Comparison of ENCODE assay signal across 28 mouse cellular contexts in genomic region chr9:70695723-70696122, GRCm38 (mm10). TPM values are rescaled to one million over a fixed set of nuclear protein-coding genes. Genes with fewer than 3 reads are reported as not detected.
DNase-seq lines count a peak whose midpoint lies in the region; ATAC-seq and TF ChIP-seq lines count a peak whose summit lies in the region.
"Had no signal": no experiment of that assay in that cellular context is flagged by ENCODE, and none has a peak within 500 bp of the region (broad histone marks: within the 10 kb centered on the region; RNA-seq: fewer than 3 reads in every experiment).

No protein-coding gene starts in this region.

- peak overlapping the region; percentile 53; the same call in 1 of the 2 replicates for H3K27ac ChIP-seq in liver, embryonic 13.5 days
- no peak overlapping the region for H3K27ac ChIP-seq in liver, postnatal 0 days (ENCODE audit: low read depth)
- H3K27ac ChIP-seq in CH12.LX (ENCODE audit: insufficient read depth, low read depth): no peak overlapping the region
- H3K27ac ChIP-seq: hindbrain, embryonic 12.5 days; hindbrain, postnatal 0 days; intestine, embryonic 15.5 days; limb, embryonic 10.5 days; limb, embryonic 15.5 days; neural tube, embryonic 12.5 days; stomach, embryonic 15.5 days had no signal

- peaks cover 79% of the 10 kb centered on the region for H3K4me1 ChIP-seq in liver, embryonic 13.5 days (replicated peaks)
- peaks cover 21% of the 10 kb centered on the region for H3K4me1 ChIP-seq in liver, postnatal 0 days (ENCODE audit: insufficient read depth)
- peaks cover 3 to 50% of the 10 kb centered on the region in 2 experiments; a peak in 3 of 4 replicates for H3K4me1 ChIP-seq in CH12.LX (ENCODE audit: control insufficient read depth in 1 of 2, insufficient read depth in 2 of 2)
- H3K4me1 ChIP-seq: hindbrain, embryonic 12.5 days; intestine, embryonic 15.5 days; limb, embryonic 10.5 days; neural tube, embryonic 12.5 days had no signal

- in situ Hi-C loops in CH12.LX (cut with MboI; ENCODE audit: low pct_ligation_motif_present, low pct_unique_long_range_greater_than_20kb, low sequenced_read_pairs): no loop called here

- TF ChIP-seq RAD21 in CH12.LX (IDR thresholded peaks at IDR 0.05; ENCODE audit: low read depth, low read length): peak; percentile 9

- H3K9me3 ChIP-seq in liver, embryonic 13.5 days (replicated peaks): no peaks in the 10 kb centered on the region
- no peaks in the 10 kb centered on the region for H3K9me3 ChIP-seq in liver, postnatal 0 days (ENCODE audit: low read length)
- no peaks in the 10 kb centered on the region for H3K9me3 ChIP-seq in CH12.LX (replicated peaks; ENCODE audit: low read length)
- H3K9me3 ChIP-seq: hindbrain, embryonic 12.5 days; intestine, embryonic 15.5 days; limb, embryonic 10.5 days; limb, embryonic 15.5 days; neural tube, embryonic 12.5 days; stomach, embryonic 15.5 days had no signal

- no peak overlapping the region for H3K4me2 ChIP-seq in liver, embryonic 13.5 days
- H3K4me2 ChIP-seq in liver, postnatal 0 days (ENCODE audit: low read depth, low read length): no peak overlapping the region
- no peak overlapping the region for H3K4me2 ChIP-seq in CH12.LX (ENCODE audit: insufficient read depth, low read depth, poor library complexity, severe bottlenecking)
- H3K4me2 ChIP-seq: hindbrain, embryonic 12.5 days; intestine, embryonic 15.5 days; limb, embryonic 15.5 days; lung, embryonic 14.5 days; midbrain, embryonic 11.5 days; neural tube, embryonic 12.5 days; stomach, embryonic 15.5 days had no signal

- no peaks in the 10 kb centered on the region for H3K27me3 ChIP-seq in liver, embryonic 13.5 days
- H3K27me3 ChIP-seq in liver, postnatal 0 days (ENCODE audit: insufficient read depth, low read length): no peaks in the 10 kb centered on the region
- H3K27me3 ChIP-seq in CH12.LX (replicated peaks): no peaks in the 10 kb centered on the region
- H3K27me3 ChIP-seq: hindbrain, embryonic 12.5 days; intestine, embryonic 15.5 days; limb, embryonic 15.5 days; neural tube, embryonic 12.5 days; stomach, embryonic 15.5 days had no signal

- no peak for TF ChIP-seq EP300 in liver, postnatal 0 days (IDR thresholded peaks at IDR 0.05; ENCODE audit: low read depth)
- TF ChIP-seq EP300 in CH12.LX (IDR thresholded peaks at IDR 0.05; ENCODE audit: low read length): no peak

- H3K79me2 ChIP-seq in CH12.LX (replicated peaks; ENCODE audit: control insufficient read depth, extremely low read depth, insufficient read depth, poor library complexity, severe bottlenecking): peaks cover 21% of the 10 kb centered on the region

- DNase-seq in liver, embryonic 13.5 days: no peak
- no peak for DNase-seq in liver, postnatal 0 days
- DNase-seq in CD4-positive helper T cell, adult 2 months (ENCODE audit: low read depth, low spot score): peak; percentile 32
- no peak for DNase-seq in CH12.LX (ENCODE audit: extremely low read depth)
- peak; percentile 53 for DNase-seq in naive thymus-derived CD4-positive, alpha-beta T cell, adult 2 months (ENCODE audit: low read depth)
- no peak for DNase-seq in cerebellum, adult 9-10 months
- no peak for DNase-seq in right cerebral cortex, postnatal 25 days
- DNase-seq: adrenal gland, postnatal 25 days; B cell, adult 2 months; cerebellum, adult 11-12 months; cerebellum, postnatal 10 days; forebrain, postnatal 0 days; kidney, adult 9 months; kidney, postnatal 10 days; layer of hippocampus, adult 9-11 months; lung, embryonic 14.5 days; lung, postnatal 14 days had no signal

- dilution Hi-C loops in CH12.LX (cut with MboI; ENCODE audit: extremely low pct_ligation_motif_present, extremely low pct_unique_long_range_greater_than_20kb, low sequenced_read_pairs): no loop called here

- TF ChIP-seq POLR2A in CH12.LX (IDR thresholded peaks at IDR 0.05; ENCODE audit: low read depth, low read length): no peak

- no peak overlapping the region for H3K4me3 ChIP-seq in liver, embryonic 13.5 days (replicated peaks)
- no peak overlapping the region for H3K4me3 ChIP-seq in liver, postnatal 0 days (ENCODE audit: low read depth, low read length)
- H3K4me3 ChIP-seq in CH12.LX (replicated peaks in 1 of 3; ENCODE audit: low read depth in 2 of 3, low read length in 2 of 3, poor library complexity in 1 of 3): no peak overlapping the region
- H3K4me3 ChIP-seq: erythroblast, embryonic 14.5 days; hindbrain, embryonic 12.5 days; intestine, embryonic 15.5 days; limb, embryonic 10.5 days; limb, embryonic 15.5 days; neural tube, embryonic 12.5 days; stomach, embryonic 15.5 days had no signal

- WGBS in liver, embryonic 13.5 days (ENCODE audit: insufficient replicate concordance): 53% methylated on average over 2 of the region's 2 CpGs
- WGBS in liver, postnatal 0 days (ENCODE audit: insufficient replicate concordance): 67% methylated on average over 2 of the region's 2 CpGs

- H3K36me3 ChIP-seq in liver, embryonic 13.5 days: no peaks in the 10 kb centered on the region
- no peaks in the 10 kb centered on the region for H3K36me3 ChIP-seq in liver, postnatal 0 days (replicated peaks; ENCODE audit: insufficient read depth, low read length)
- H3K36me3 ChIP-seq in CH12.LX (replicated peaks in 1 of 2; ENCODE audit: control insufficient read depth in 1 of 2, insufficient read depth in 1 of 2, low read length in 1 of 2): peaks cover 0 to 2% of the 10 kb centered on the region in 2 experiments
- H3K36me3 ChIP-seq: hindbrain, embryonic 12.5 days; intestine, embryonic 15.5 days; limb, embryonic 10.5 days; limb, embryonic 15.5 days; neural tube, embryonic 12.5 days; stomach, embryonic 15.5 days had no signal

- peak; percentile 50; the same call in 1 of the 2 replicates for ATAC-seq in liver, embryonic 13.5 days (ENCODE audit: low read depth)
- ATAC-seq in liver, postnatal 0 days: no peak
- ATAC-seq: forebrain, postnatal 0 days; hindbrain, postnatal 0 days; intestine, embryonic 15.5 days; midbrain, embryonic 16.5 days had no signal

- no peak overlapping the region for H3K9ac ChIP-seq in liver, embryonic 13.5 days
- no peak overlapping the region for H3K9ac ChIP-seq in liver, postnatal 0 days (replicated peaks)
- H3K9ac ChIP-seq in CH12.LX (ENCODE audit: insufficient read depth, low read depth): no peak overlapping the region
- H3K9ac ChIP-seq: forebrain, postnatal 0 days; hindbrain, embryonic 12.5 days; intestine, embryonic 15.5 days; limb, embryonic 15.5 days; lung, embryonic 14.5 days; neural tube, embryonic 12.5 days; stomach, embryonic 15.5 days had no signal

- no peak for TF ChIP-seq CTCF in liver, postnatal 0 days (IDR thresholded peaks at IDR 0.05; ENCODE audit: low read depth)
- TF ChIP-seq CTCF in CH12.LX (conservative IDR thresholded peaks at IDR 0.05 in 1 of 2, IDR thresholded peaks at IDR 0.05 in 1 of 2; ENCODE audit: low read depth in 2 of 2, low read length in 2 of 2): peak in 1 of 2 experiments; percentile 32; a peak in 2 of 4 replicates

TF ChIP-seq in CH12.LX, 34 proteins besides CTCF, POLR2A, EP300 and RAD21:
- TF ChIP-seq MAX (IDR thresholded peaks at IDR 0.05; ENCODE audit: low read length): no peak

RNA-seq across cellular contexts. Expression of gene Adam10, which starts 16.9 kb away (rescaled TPM):
- polyA plus RNA-seq in liver, embryonic 13.5 days (2015; fragmentation: Nextera tagmentation; extraction: Ambion mirVana): 73.6 and 91.4 TPM in 2 replicates
- polyA plus RNA-seq in liver, postnatal 0 days (2015; fragmentation: Nextera tagmentation; extraction: Ambion mirVana): 30.3 and 36.7 TPM in 2 replicates
- 9.3 and 9.6 TPM in 2 replicates for total RNA-seq in CH12.LX (2012; rRNA removed)
- 17.7 and 17.8 TPM in 2 replicates for total RNA-seq in CH12.LX (2014; rRNA removed)
- polyA plus RNA-seq in CH12.LX (2012; ENCODE audit: insufficient read length, low read depth): 26.3 and 28.9 TPM in 2 replicates

RNA-seq across cellular contexts. Expression of gene Mindy2, which starts 38.7 kb away (rescaled TPM):
- 12.7 and 15.4 TPM in 2 replicates for polyA plus RNA-seq in liver, embryonic 13.5 days (2015; fragmentation: Nextera tagmentation; extraction: Ambion mirVana)
- polyA plus RNA-seq in liver, postnatal 0 days (2015; fragmentation: Nextera tagmentation; extraction: Ambion mirVana): 8.2 and 9.0 TPM in 2 replicates
- total RNA-seq in CH12.LX (2012; rRNA removed): 5.3 and 7.0 TPM in 2 replicates
- 9.9 and 10.0 TPM in 2 replicates for total RNA-seq in CH12.LX (2014; rRNA removed)
- 5.9 and 6.8 TPM in 2 replicates for polyA plus RNA-seq in CH12.LX (2012; ENCODE audit: insufficient read length, low read depth)

RNA-seq across cellular contexts. Expression of gene Gm10642, which starts 39.7 kb away (rescaled TPM):
- 0.71 and 1.0 TPM in 2 replicates for polyA plus RNA-seq in liver, embryonic 13.5 days (2015; fragmentation: Nextera tagmentation; extraction: Ambion mirVana)
- 2.6 and 3.0 TPM in 2 replicates for polyA plus RNA-seq in liver, postnatal 0 days (2015; fragmentation: Nextera tagmentation; extraction: Ambion mirVana)
- 1.5 and 2.1 TPM in 2 replicates for total RNA-seq in CH12.LX (2012; rRNA removed)
- total RNA-seq in CH12.LX (2014; rRNA removed): 0.13 TPM in 1 of 2 replicates, not detected in the other
- not detected in 2 replicates for polyA plus RNA-seq in CH12.LX (2012; ENCODE audit: insufficient read length, low read depth)
- total RNA-seq: common myeloid progenitor, adult 5-6 weeks had no signal

Comparison
In these comparisons a context has a peak if more than half of its experiments do, and no peak if none do; other contexts are left out.
1. DNase-seq: peak in CD4-positive helper T cell, adult 2 months (single experiment) and naive thymus-derived CD4-positive, alpha-beta T cell, adult 2 months (single experiment); none in liver, embryonic 13.5 days (single experiment), liver, postnatal 0 days (single experiment), CH12.LX (single experiment), cerebellum, adult 9-10 months (single experiment) and right cerebral cortex, postnatal 25 days (single experiment).